Mouse (Mus musculus) G1E (cell line): ENCODE measurements around the gene Lrrfip2.

Source experiments
- CTCF ChIP-seq: IDR thresholded peaks from 2 replicates; pipeline ENCODE4 v1.5.1; 2012; ENCODE audit warnings: low read depth, low read length, inconsistent platforms, mixed read lengths
- GATA1 ChIP-seq: IDR thresholded peaks from 2 replicates; pipeline ENCODE4 v1.6.1; 2012; ENCODE audit warnings: borderline replicate concordance, low read length, inconsistent platforms, mixed read lengths
- POLR2AphosphoS5 ChIP-seq: IDR thresholded peaks from 2 replicates; pipeline ENCODE4 v1.6.1; 2012; ENCODE audit warnings: low read depth, low read length, inconsistent platforms; ENCODE audit not compliant: insufficient replicate concordance
- TAL1 ChIP-seq: conservative IDR thresholded peaks from 2 replicates; pipeline ENCODE4 v1.6.1; 2012; ENCODE audit warnings: low read depth, low read length, inconsistent platforms, mixed read lengths

GRCm38 (mm10) chr9:111145497-111146190 lies 28.3 kb downstream of the Lrrfip2 start:
- no peak for TF ChIP-seq CTCF
- no peak for TF ChIP-seq POLR2AphosphoS5
- no peak for TF ChIP-seq GATA1
- no peak for TF ChIP-seq TAL1
